ENCODE assay signal across 21 mouse cellular contexts in genomic region chr2:92856047-92856446, GRCm38 (mm10). TPM values are rescaled to one million over a fixed set of nuclear protein-coding genes. Genes with fewer than 3 reads are reported as not detected.
DNase-seq lines count a peak whose midpoint lies in the region; ATAC-seq and TF ChIP-seq lines count a peak whose summit lies in the region.
"Had no signal": no experiment of that assay in that cellular context is flagged by ENCODE, and none has a peak within 500 bp of the region (broad histone marks: within the 10 kb centered on the region; RNA-seq: fewer than 3 reads in every experiment).

No protein-coding gene starts in this region.

- WGBS in hindbrain, postnatal 0 days, result 72% methylated on average over 12 of the region's 12 CpGs
- WGBS in hindbrain, embryonic 11.5 days, result 78% methylated on average over 12 of the region's 12 CpGs
- WGBS in midbrain, postnatal 0 days, result 56% methylated on average over 12 of the region's 12 CpGs
- WGBS in midbrain, embryonic 10.5 days, result 83% methylated on average over 12 of the region's 12 CpGs
- 66% methylated on average over 12 of the region's 12 CpGs for WGBS in stomach, postnatal 0 days
- WGBS in liver, embryonic 11.5 days, result 66% methylated on average over 12 of the region's 12 CpGs

- 0 out of 2 replicates have a peak, but pooled peaks have one; percentile 9 for TF ChIP-seq CTCF in hindbrain, postnatal 0 days (IDR thresholded peaks at IDR 0.05; ENCODE audit: low read depth)
- peak; percentile 56 for TF ChIP-seq CTCF in midbrain, postnatal 0 days (IDR thresholded peaks at IDR 0.05)
- 0 out of 2 replicates have a peak, but pooled peaks have one; percentile 9 for TF ChIP-seq CTCF in stomach, postnatal 0 days (IDR thresholded peaks at IDR 0.05; ENCODE audit: low read depth)

- no peak overlapping the region for H3K27ac ChIP-seq in hindbrain, postnatal 0 days
- H3K27ac ChIP-seq in hindbrain, embryonic 11.5 days (ENCODE audit: low read depth, low read length), result no peak overlapping the region
- H3K27ac ChIP-seq in midbrain, postnatal 0 days (ENCODE audit: low read depth, low read length), result no peak overlapping the region
- H3K27ac ChIP-seq in midbrain, embryonic 10.5 days (replicated peaks), result no peak overlapping the region
- no peak overlapping the region for H3K27ac ChIP-seq in stomach, postnatal 0 days (replicated peaks)
- H3K27ac ChIP-seq in liver, embryonic 11.5 days (ENCODE audit: low read depth, low read length), result no peak overlapping the region
- H3K27ac ChIP-seq: embryonic facial prominence, embryonic 10.5 days; embryonic facial prominence, embryonic 12.5 days; forebrain, embryonic 13.5 days; forebrain, embryonic 15.5 days had no signal

- no peak for TF ChIP-seq EP300 in stomach, postnatal 0 days (optimal IDR thresholded peaks at IDR 0.05)

- no peaks in the 10 kb centered on the region for H3K36me3 ChIP-seq in hindbrain, postnatal 0 days (ENCODE audit: insufficient read depth, low read length)
- no peaks in the 10 kb centered on the region for H3K36me3 ChIP-seq in hindbrain, embryonic 11.5 days (ENCODE audit: control insufficient read depth, insufficient read depth, low read length)
- no peaks in the 10 kb centered on the region for H3K36me3 ChIP-seq in midbrain, postnatal 0 days (ENCODE audit: insufficient read depth, low read length)
- H3K36me3 ChIP-seq in midbrain, embryonic 10.5 days, result no peaks in the 10 kb centered on the region
- H3K36me3 ChIP-seq in stomach, postnatal 0 days (ENCODE audit: control insufficient read depth, insufficient read depth, low read length), result no peaks in the 10 kb centered on the region
- no peaks in the 10 kb centered on the region for H3K36me3 ChIP-seq in liver, embryonic 11.5 days (ENCODE audit: control insufficient read depth, insufficient read depth, low read length)
- H3K36me3 ChIP-seq: embryonic facial prominence, embryonic 10.5 days; embryonic facial prominence, embryonic 12.5 days; forebrain, embryonic 15.5 days; G1E had no signal

- no peaks in the 10 kb centered on the region; the same call in 1 of the 2 replicates for H3K4me1 ChIP-seq in hindbrain, postnatal 0 days (ENCODE audit: insufficient read depth, low read length)
- no peaks in the 10 kb centered on the region for H3K4me1 ChIP-seq in hindbrain, embryonic 11.5 days (replicated peaks; ENCODE audit: control insufficient read depth, insufficient read depth, low read length)
- H3K4me1 ChIP-seq in midbrain, postnatal 0 days (ENCODE audit: insufficient read depth, low read length), result 0 out of 2 replicates have a peak, but pooled peaks cover 3% of the 10 kb centered on the region
- peaks cover 25% of the 10 kb centered on the region for H3K4me1 ChIP-seq in midbrain, embryonic 10.5 days
- H3K4me1 ChIP-seq in stomach, postnatal 0 days (replicated peaks; ENCODE audit: control insufficient read depth, insufficient read depth), result no peaks in the 10 kb centered on the region
- H3K4me1 ChIP-seq in liver, embryonic 11.5 days (replicated peaks; ENCODE audit: control insufficient read depth, insufficient read depth, low read length), result no peaks in the 10 kb centered on the region

- ATAC-seq in hindbrain, postnatal 0 days, result no peak
- ATAC-seq in hindbrain, embryonic 11.5 days (ENCODE audit: low FRiP score), result no peak
- ATAC-seq in midbrain, postnatal 0 days (ENCODE audit: low FRiP score), result no peak
- no peak for ATAC-seq in stomach, postnatal 0 days (ENCODE audit: low FRiP score, low TSS enrichment)
- no peak for ATAC-seq in liver, embryonic 11.5 days (replicated peaks; ENCODE audit: low FRiP score)
- ATAC-seq: activated CD4-positive, CD25-positive, alpha-beta regulatory T cell, adult 4 months; forebrain, embryonic 13.5 days; forebrain, embryonic 15.5 days; Patski had no signal

- DNase-seq in hindbrain, postnatal 0 days (ENCODE audit: low spot score), result no peak
- DNase-seq in hindbrain, embryonic 11.5 days (ENCODE audit: low spot score), result no peak
- no peak for DNase-seq in midbrain, postnatal 0 days (ENCODE audit: low spot score)
- no peak for DNase-seq in midbrain, embryonic 10.5 days (ENCODE audit: low spot score)
- DNase-seq in stomach, postnatal 0 days (ENCODE audit: low spot score), result no peak
- no peak for DNase-seq in liver, embryonic 11.5 days (ENCODE audit: low spot score)
- DNase-seq: adrenal gland, adult 8-10 months; adrenal gland, postnatal 14 days; adrenal gland, postnatal 36 days; cerebellum, adult 11-12 months; cerebellum, adult 2 months; cerebellum, adult 9-10 months; cerebellum, postnatal 10 days; cerebellum, postnatal 25 days had no signal

- no peaks in the 10 kb centered on the region for H3K27me3 ChIP-seq in hindbrain, postnatal 0 days (ENCODE audit: insufficient read depth, low read length)
- H3K27me3 ChIP-seq in hindbrain, embryonic 11.5 days (ENCODE audit: control insufficient read depth, insufficient read depth, low read length), result no peaks in the 10 kb centered on the region
- H3K27me3 ChIP-seq in midbrain, postnatal 0 days (ENCODE audit: insufficient read depth, low read length), result no peaks in the 10 kb centered on the region
- no peaks in the 10 kb centered on the region for H3K27me3 ChIP-seq in midbrain, embryonic 10.5 days (ENCODE audit: low read depth, poor library complexity, severe bottlenecking)
- H3K27me3 ChIP-seq in stomach, postnatal 0 days (ENCODE audit: control insufficient read depth, insufficient read depth, low read length), result no peaks in the 10 kb centered on the region
- no peaks in the 10 kb centered on the region for H3K27me3 ChIP-seq in liver, embryonic 11.5 days (replicated peaks; ENCODE audit: control insufficient read depth, insufficient read depth, low read length)
- H3K27me3 ChIP-seq: embryonic facial prominence, embryonic 12.5 days; forebrain, embryonic 13.5 days; forebrain, embryonic 15.5 days had no signal

- H3K9ac ChIP-seq in hindbrain, postnatal 0 days (replicated peaks; ENCODE audit: low read length), result no peak overlapping the region
- no peak overlapping the region for H3K9ac ChIP-seq in hindbrain, embryonic 11.5 days (ENCODE audit: low read depth, low read length)
- H3K9ac ChIP-seq in midbrain, postnatal 0 days (replicated peaks; ENCODE audit: low read length, poor library complexity, severe bottlenecking), result no peak overlapping the region
- no peak overlapping the region for H3K9ac ChIP-seq in stomach, postnatal 0 days (ENCODE audit: low read length)
- H3K9ac ChIP-seq in liver, embryonic 11.5 days (ENCODE audit: low read depth, low read length), result no peak overlapping the region
- H3K9ac ChIP-seq: embryonic facial prominence, embryonic 12.5 days; forebrain, embryonic 13.5 days; forebrain, embryonic 15.5 days had no signal

- H3K9me3 ChIP-seq in hindbrain, postnatal 0 days (ENCODE audit: low read length), result no peaks in the 10 kb centered on the region
- no peaks in the 10 kb centered on the region for H3K9me3 ChIP-seq in hindbrain, embryonic 11.5 days (ENCODE audit: control insufficient read depth, low read length)
- H3K9me3 ChIP-seq in midbrain, postnatal 0 days (ENCODE audit: low read length), result no peaks in the 10 kb centered on the region
- H3K9me3 ChIP-seq in midbrain, embryonic 10.5 days (replicated peaks), result no peaks in the 10 kb centered on the region
- no peaks in the 10 kb centered on the region for H3K9me3 ChIP-seq in stomach, postnatal 0 days (ENCODE audit: control insufficient read depth, low read length)
- no peaks in the 10 kb centered on the region for H3K9me3 ChIP-seq in liver, embryonic 11.5 days (ENCODE audit: control insufficient read depth, low read length)
- H3K9me3 ChIP-seq: embryonic facial prominence, embryonic 10.5 days; embryonic facial prominence, embryonic 12.5 days; forebrain, embryonic 13.5 days; forebrain, embryonic 15.5 days; G1E had no signal

- no peak overlapping the region for H3K4me3 ChIP-seq in hindbrain, postnatal 0 days (ENCODE audit: low read length)
- no peak overlapping the region for H3K4me3 ChIP-seq in hindbrain, embryonic 11.5 days (ENCODE audit: low read depth, low read length)
- H3K4me3 ChIP-seq in midbrain, postnatal 0 days (ENCODE audit: low read depth, low read length), result no peak overlapping the region
- H3K4me3 ChIP-seq in midbrain, embryonic 10.5 days, result no peak overlapping the region
- no peak overlapping the region for H3K4me3 ChIP-seq in stomach, postnatal 0 days (ENCODE audit: low read depth, low read length)
- no peak overlapping the region for H3K4me3 ChIP-seq in liver, embryonic 11.5 days (ENCODE audit: low read depth, low read length)
- H3K4me3 ChIP-seq: embryonic facial prominence, embryonic 10.5 days; embryonic facial prominence, embryonic 12.5 days; forebrain, embryonic 13.5 days; forebrain, embryonic 15.5 days had no signal

- H3K4me2 ChIP-seq in hindbrain, postnatal 0 days (ENCODE audit: low read depth, low read length), result no peak overlapping the region
- no peak overlapping the region for H3K4me2 ChIP-seq in hindbrain, embryonic 11.5 days (replicated peaks; ENCODE audit: low read depth, low read length)
- no peak overlapping the region for H3K4me2 ChIP-seq in midbrain, postnatal 0 days (ENCODE audit: low read depth, low read length, poor library complexity, severe bottlenecking)
- no peak overlapping the region for H3K4me2 ChIP-seq in stomach, postnatal 0 days (replicated peaks; ENCODE audit: low read depth)
- H3K4me2 ChIP-seq in liver, embryonic 11.5 days, result no peak overlapping the region
- H3K4me2 ChIP-seq: embryonic facial prominence, embryonic 12.5 days; forebrain, embryonic 13.5 days; forebrain, embryonic 15.5 days had no signal

RNA-seq across cellular contexts. Expression of gene Syt13, which starts 58.9 kb away (rescaled TPM):
- total RNA-seq in hindbrain, postnatal 0 days (2014; rRNA removed), result 145 and 146 TPM in 2 replicates
- polyA plus RNA-seq in hindbrain, postnatal 0 days (2015; fragmentation: Nextera tagmentation; extraction: Ambion mirVana), result 61.5 and 70.8 TPM in 2 replicates
- polyA plus RNA-seq in hindbrain, embryonic 11.5 days (2014; fragmentation: Nextera tagmentation; extraction: Ambion mirVana), result 15.4 and 25.0 TPM in 2 replicates
- 188 and 190 TPM in 2 replicates for total RNA-seq in midbrain, postnatal 0 days (2014; rRNA removed)
- 106 and 107 TPM in 2 replicates for polyA plus RNA-seq in midbrain, postnatal 0 days (2015; fragmentation: Nextera tagmentation; extraction: Ambion mirVana)
- polyA plus RNA-seq in midbrain, embryonic 10.5 days (2016; fragmentation: Nextera tagmentation; extraction: Ambion mirVana), result 11.1 and 15.0 TPM in 2 replicates
- 4.1 and 5.0 TPM in 2 replicates for polyA plus RNA-seq in stomach, postnatal 0 days (2015; fragmentation: Nextera tagmentation; extraction: Ambion mirVana)
- 0.71 and 0.78 TPM in 2 replicates for polyA plus RNA-seq in liver, embryonic 11.5 days (2014; fragmentation: Nextera tagmentation; extraction: Ambion mirVana)
- polyA plus RNA-seq: activated CD4-positive, CD25-positive, alpha-beta regulatory T cell, adult 4 months; G1E had no signal
